Mouse (Mus musculus): ENCODE results near the gene Kalrn. TPM values are rescaled to one million over a fixed set of nuclear protein-coding genes. Genes with fewer than 3 reads are reported as not detected.

The Kalrn gene
- total RNA-seq, 2 experiments from 2014 or later: 16.3 to 17.8 TPM

GRCm38 (mm10) chr16:34035780-34036179 lies 537.6 kb downstream of the Kalrn start:
- DNase-seq: no peak

DNA sequence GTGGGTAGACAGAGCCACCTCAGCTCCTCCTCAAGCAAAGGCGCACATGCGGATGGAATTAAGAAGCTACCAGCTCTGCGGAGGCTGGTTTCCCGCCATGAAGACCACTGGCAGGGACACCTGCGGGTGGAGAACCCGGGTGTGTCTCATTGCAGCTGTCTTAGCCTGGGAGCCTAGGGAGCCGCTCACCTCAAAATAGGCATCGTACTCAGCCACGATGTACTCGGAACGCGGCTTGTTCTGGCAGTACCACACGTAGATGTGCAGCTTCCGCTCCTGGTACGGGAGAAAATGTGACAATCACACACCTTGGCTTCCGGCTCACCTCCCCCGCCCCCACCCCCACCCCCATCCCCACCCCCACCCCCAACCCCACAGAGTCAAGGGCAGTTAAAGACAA lies 539.1 kb downstream of the Kalrn start:
- DNase-seq: no peak

- no peak for DNase-seq
Measured at GRCm38 (mm10) chr16:34032011-34032645, 541.2 kb downstream of the Kalrn start.

- no peak for DNase-seq
Measured at GRCm38 (mm10) chr16:34031565-34031964, 541.8 kb downstream of the Kalrn start.

GRCm38 (mm10) chr16:34030379-34030778 lies 543.0 kb downstream of the Kalrn start:
- DNase-seq: no peak

DNA sequence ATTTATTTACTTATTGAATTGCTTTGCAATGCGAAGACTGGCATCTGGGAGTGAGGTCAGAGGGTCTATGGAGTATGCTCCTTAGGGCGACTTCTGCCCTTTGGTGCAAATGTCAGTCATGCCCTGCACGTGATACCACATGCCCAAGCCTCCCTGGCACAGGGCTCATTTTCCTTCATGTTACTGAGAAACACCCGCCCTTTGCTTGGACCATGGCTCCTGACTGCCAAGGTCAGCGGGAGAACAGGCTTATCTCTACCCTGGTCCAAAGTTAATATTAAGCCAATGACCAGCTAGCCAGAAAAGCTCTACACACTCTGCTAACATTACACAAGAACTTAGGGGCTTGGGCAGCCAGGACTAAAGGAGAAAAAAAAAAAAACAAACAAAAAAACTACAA lies 543.5 kb downstream of the Kalrn start:
- no peak for DNase-seq

DNA sequence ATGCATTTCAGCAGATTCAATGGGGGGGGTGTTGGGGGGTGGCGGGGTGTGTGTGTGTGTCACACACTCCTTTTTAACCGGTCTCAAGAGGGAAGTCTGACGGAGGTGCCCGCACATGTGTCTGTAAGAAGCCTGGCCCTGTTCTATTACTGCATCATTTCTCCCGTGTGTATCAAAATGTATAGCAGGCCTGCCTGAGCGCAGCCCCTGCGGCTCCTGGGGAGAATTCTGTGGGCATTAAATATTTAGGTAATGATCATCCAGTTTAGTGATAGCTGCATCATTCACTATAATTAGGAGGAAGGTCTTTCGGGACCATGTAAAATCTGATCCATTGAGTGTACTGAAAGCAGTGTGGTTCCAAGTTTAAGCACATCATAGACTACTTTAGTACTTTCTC lies 556.1 kb downstream of the Kalrn start:
- no peak for DNase-seq

GRCm38 (mm10) chr16:34011991-34012845 lies 561.1 kb downstream of the Kalrn start:
- DNase-seq: no peak

DNA sequence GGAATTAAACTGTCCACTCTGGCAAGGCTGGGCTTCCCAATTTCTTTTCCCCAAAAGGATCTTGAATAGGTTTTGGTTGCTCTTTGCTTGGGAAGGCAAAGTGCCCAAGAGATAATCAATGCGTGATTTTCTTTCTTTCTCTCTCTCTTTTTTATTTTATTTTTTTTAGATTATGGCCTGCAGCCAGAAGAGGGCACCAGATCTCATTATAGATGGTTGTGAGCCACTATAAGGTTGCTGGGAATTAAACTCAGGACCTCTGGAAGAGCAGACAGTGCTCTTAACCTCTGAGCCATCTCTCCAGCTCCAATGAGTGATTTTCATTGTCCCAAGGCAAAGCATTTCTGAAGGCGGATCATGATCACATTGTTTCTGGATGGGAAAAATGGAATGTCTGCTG lies 563.8 kb downstream of the Kalrn start:
- no peak for DNase-seq

DNA sequence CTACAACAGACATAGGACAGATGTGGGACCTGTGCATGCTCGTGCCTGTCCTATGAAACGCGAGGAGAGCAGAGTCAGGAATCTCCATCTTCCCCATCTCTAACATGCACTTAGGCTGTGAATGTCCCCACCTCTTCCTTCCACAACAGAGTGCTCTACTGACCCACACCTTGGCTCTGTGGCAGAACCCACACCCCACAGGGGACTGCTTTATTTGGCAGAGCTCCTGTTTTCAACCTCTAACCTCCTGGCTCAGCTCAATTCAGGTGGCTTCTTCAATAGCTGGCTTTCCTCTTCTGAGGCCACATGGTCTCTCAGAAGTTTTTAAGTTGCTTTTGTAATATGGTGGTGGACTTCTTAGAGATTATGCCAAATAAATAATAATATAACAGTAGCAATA lies 567.3 kb downstream of the Kalrn start:
- no peak for DNase-seq

GRCm38 (mm10) chr16:34004128-34004578 lies 569.2 kb downstream of the Kalrn start:
- peak; percentile 49 for DNase-seq

DNA sequence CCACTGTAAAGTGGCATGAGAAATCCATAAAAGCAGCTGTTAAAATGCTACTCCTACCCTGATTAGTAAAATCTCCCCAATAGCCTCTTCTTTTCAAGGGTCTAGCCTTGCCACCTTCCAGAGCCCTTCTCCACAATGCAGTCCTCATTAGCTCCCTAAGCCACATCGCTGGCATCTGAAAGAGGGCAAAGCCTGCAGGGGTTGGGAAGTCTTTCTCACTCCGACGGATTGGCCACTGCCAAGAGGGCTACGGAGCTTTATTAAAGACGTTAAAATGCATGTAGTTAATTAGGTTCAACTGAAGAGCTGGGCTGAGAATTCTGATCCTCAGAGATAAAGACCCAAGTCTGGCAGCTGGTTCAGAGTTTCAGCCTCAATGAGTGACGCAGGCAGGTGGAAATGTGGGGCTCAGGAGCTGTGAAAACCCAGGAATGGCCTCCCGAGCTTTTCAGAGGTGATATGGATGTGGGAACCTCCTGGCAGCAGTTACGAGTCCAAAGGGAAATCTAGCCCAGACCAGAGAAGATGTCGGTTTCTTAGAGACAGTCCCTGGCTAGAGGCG lies 569.7 kb downstream of the Kalrn start:
- DNase-seq: no peak

GRCm38 (mm10) chr16:34000715-34001114 lies 572.6 kb downstream of the Kalrn start:
- DNase-seq: no peak

- DNase-seq: peak; percentile 67
Measured at GRCm38 (mm10) chr16:33999388-33999787, 573.9 kb downstream of the Kalrn start.

- no peak for DNase-seq
Measured at GRCm38 (mm10) chr16:33998011-33998410, 575.3 kb downstream of the Kalrn start.

DNA sequence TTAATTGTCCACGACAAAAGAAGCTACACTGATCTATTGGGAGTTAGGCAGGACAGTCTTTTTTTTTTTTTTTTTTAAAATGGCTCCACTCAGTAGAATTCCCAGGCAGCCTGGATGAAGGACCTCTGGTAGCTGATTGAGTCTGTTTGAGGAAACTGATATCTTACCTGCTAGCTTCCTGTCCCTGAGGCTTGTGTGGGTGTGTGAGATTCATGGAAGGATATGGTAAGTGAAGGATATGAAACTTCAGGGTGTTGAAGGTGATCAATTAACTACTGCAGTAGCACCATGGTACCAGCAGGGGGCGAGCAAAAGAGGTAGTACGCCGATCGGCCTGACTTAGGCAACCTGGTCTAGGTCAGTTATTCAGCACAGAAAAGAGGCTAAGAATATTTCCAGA lies 577.3 kb downstream of the Kalrn start:
- DNase-seq: peak; percentile 78

DNA sequence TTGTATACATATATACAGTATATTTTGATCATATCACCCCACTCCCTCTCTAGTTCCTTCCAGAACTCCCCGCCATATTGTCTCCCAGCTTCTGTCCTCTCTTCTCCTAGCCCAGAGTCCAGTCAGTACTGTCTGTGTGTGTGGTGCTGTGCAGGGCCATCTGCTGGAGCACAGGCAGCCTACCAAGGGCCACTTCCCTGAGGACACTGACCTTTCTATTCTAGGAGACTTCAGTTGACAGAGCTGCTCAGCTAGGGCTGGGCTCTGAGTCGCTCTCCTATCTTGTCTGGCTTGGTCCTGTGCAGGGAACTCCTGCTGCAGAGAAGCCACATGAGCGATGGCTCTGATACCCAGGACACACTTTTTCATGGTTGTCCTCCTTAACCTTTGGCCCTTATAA lies 577.8 kb downstream of the Kalrn start:
- no peak for DNase-seq

- no peak for DNase-seq
Measured at GRCm38 (mm10) chr16:33994321-33994720, 579.0 kb downstream of the Kalrn start.

- no peak for DNase-seq
Measured at GRCm38 (mm10) chr16:33990712-33991111, 582.6 kb downstream of the Kalrn start.

DNA sequence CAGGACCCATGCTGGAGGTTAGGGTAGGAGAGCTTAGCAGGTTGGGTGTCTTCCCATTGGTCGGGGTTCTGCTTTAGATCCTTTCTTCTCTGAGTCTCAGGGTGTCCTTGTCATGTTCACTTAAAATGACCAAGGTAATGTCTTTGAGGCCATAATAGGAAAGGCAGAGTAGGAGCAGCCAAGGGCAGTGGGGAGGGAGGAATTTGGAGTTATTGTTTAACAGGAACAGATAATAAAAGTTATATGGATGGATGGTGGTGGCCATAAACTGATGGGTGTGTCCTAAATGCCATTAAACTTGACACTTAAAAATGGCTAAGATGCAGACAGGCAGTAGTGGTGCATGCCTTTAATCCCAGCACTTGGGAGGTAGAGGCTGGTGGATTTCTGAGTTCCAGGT lies 584.2 kb downstream of the Kalrn start:
- DNase-seq: no peak

- peak; percentile 79 for DNase-seq
Measured at GRCm38 (mm10) chr16:33988358-33989012, 584.8 kb downstream of the Kalrn start.

- DNase-seq: no peak
Measured at GRCm38 (mm10) chr16:33986993-33987392, 586.3 kb downstream of the Kalrn start.

- DNase-seq: no peak
Measured at GRCm38 (mm10) chr16:33985372-33985771, 588.0 kb downstream of the Kalrn start.

Measured in adrenal gland, postnatal 10 days (tissue).